Mouse (Mus musculus) hindbrain, embryonic 13.5 days (tissue): ENCODE measurements around the gene Lgi1. TPM values are rescaled to one million over a fixed set of nuclear protein-coding genes. Genes with fewer than 3 reads are reported as not detected.

Source experiments
- ATAC-seq: fragments of 200-750 bp; cut with Nextera tagmentation; 2 replicates; pipeline ENCODE4 v1.8.0; 2017; ENCODE audit warnings: moderate TSS enrichment; ENCODE audit not compliant: low FRiP score
- H3K27ac ChIP-seq: fragments of 300-500 bp; sonication (generic); 2 replicates; pipeline ENCODE4 v1.5.1; 2015; ENCODE audit warnings: inconsistent platforms, mild to moderate bottlenecking, moderate library complexity
- H3K27me3 ChIP-seq: fragments of 300-500 bp; sonication (generic); 2 replicates; pipeline ENCODE4 v1.6.1; 2015; ENCODE audit warnings: mild to moderate bottlenecking, inconsistent platforms
- H3K36me3 ChIP-seq: fragments of 300-500 bp; sonication (generic); 2 replicates; pipeline ENCODE4 v1.6.1; 2015; ENCODE audit warnings: mild to moderate bottlenecking, inconsistent platforms
- H3K4me1 ChIP-seq: fragments of 300-500 bp; sonication (generic); replicated peaks from 2 replicates; pipeline ENCODE4 v1.6.1; 2015; ENCODE audit warnings: inconsistent platforms
- H3K4me2 ChIP-seq: fragments of 300-500 bp; sonication (generic); 2 replicates; pipeline ENCODE4 v1.6.1; 2015; ENCODE audit warnings: inconsistent platforms, mild to moderate bottlenecking, moderate library complexity
- H3K4me3 ChIP-seq: fragments of 300-500 bp; sonication (generic); 2 replicates; pipeline ENCODE4 v1.5.1; 2015; ENCODE audit warnings: mild to moderate bottlenecking, inconsistent platforms
- H3K9ac ChIP-seq: fragments of 300-500 bp; sonication (generic); 2 replicates; pipeline ENCODE4 v1.6.1; 2015; ENCODE audit warnings: mild to moderate bottlenecking, inconsistent platforms
- H3K9me3 ChIP-seq: fragments of 300-500 bp; sonication (generic); 2 replicates; pipeline ENCODE4 v1.6.1; 2016; ENCODE audit warnings: inconsistent platforms
- WGBS: fragments of 180-500 bp; shearing (Covaris S2); methylation state at CpG from one replicate; pipeline ENCODE4 v1.1.7; 2015; 5-methylcytosine and 5-hydroxymethylcytosine counted together
- polyA plus RNA-seq: library from polyadenylated mRNA; unstranded; fragments of >200 nt; fragmentation: Nextera tagmentation; extraction: Ambion mirVana; gene quantifications from 2 replicates; pipeline ENCODE4 v1.2.1, GENCODE M21; 2015

Lgi1 gene
- polyA plus RNA-seq, 1 experiment from 2014 or later = 14.0 TPM

GRCm38 (mm10) chr19:38357956-38358623 is 93.8 kb downstream of the Lgi1 start:
- H3K4me2 ChIP-seq = no peak overlapping the region
- no peak overlapping the region for H3K4me3 ChIP-seq
- H3K36me3 ChIP-seq = no peaks in the 10 kb centered on the region
- H3K27me3 ChIP-seq = no peaks in the 10 kb centered on the region
- no peaks in the 10 kb centered on the region for H3K9me3 ChIP-seq
- no peak overlapping the region for H3K27ac ChIP-seq
- no peak for ATAC-seq
- no peak overlapping the region for H3K9ac ChIP-seq
- 71% methylated on average over 9 of the region's 9 CpGs for WGBS
- no peaks in the 10 kb centered on the region for H3K4me1 ChIP-seq

- ATAC-seq = no peak
- no peak overlapping the region for H3K9ac ChIP-seq
- no peak overlapping the region for H3K4me2 ChIP-seq
- H3K9me3 ChIP-seq = no peaks in the 10 kb centered on the region
- no peak overlapping the region for H3K27ac ChIP-seq
- no peaks in the 10 kb centered on the region for H3K36me3 ChIP-seq
- no peak overlapping the region for H3K4me3 ChIP-seq
- no peaks in the 10 kb centered on the region for H3K4me1 ChIP-seq
- 92% methylated on average over 1 of the region's 1 CpGs for WGBS
- no peaks in the 10 kb centered on the region for H3K27me3 ChIP-seq
Measured at GRCm38 (mm10) chr19:38359287-38359686, 95.0 kb downstream of the Lgi1 start.

Other genes starting within 250 kb of the Lgi1 start
- gene Myof, start 221.0 kb upstream of the Lgi1 start, polyA plus RNA-seq = 2.4 and 2.6 TPM in 2 replicates
- gene Cep55, start 209.5 kb upstream of the Lgi1 start, polyA plus RNA-seq = 8.2 and 9.6 TPM in 2 replicates
- gene Ffar4, start 167.5 kb upstream of the Lgi1 start, polyA plus RNA-seq = not detected in 2 replicates
- gene Rbp4, start 139.3 kb upstream of the Lgi1 start, polyA plus RNA-seq = 2.7 and 5.5 TPM in 2 replicates
- 0.30 and 0.47 TPM in 2 replicates for gene Pde6c, start 131.8 kb upstream of the Lgi1 start, polyA plus RNA-seq
- gene Fra10ac1, start 40.4 kb upstream of the Lgi1 start, polyA plus RNA-seq = 49.1 and 49.6 TPM in 2 replicates
- 0.91 and 1.4 TPM in 2 replicates for gene Slc35g1, start 131.4 kb downstream of the Lgi1 start, polyA plus RNA-seq
- 3.8 and 4.8 TPM in 2 replicates for gene Plce1, start 216.6 kb downstream of the Lgi1 start, polyA plus RNA-seq